Mouse (Mus musculus) intestine, embryonic 15.5 days (tissue): ENCODE measurements at regions not wholly inside any gene's neighbourhood (a gene's known extent, or its start where the extent isn't known, plus 50 kb on each side); places are given as distances from the start of the nearest gene placed in this dataset.
"Not testable (repeated sequence)": the region's sequence is repeated elsewhere in the genome, so short reads cannot be mapped to it uniquely, and the experiment has no call there.

Experiments
- ATAC-seq: fragments of 200-750 bp; cut with Nextera tagmentation; 2 replicates; pipeline ENCODE4 v1.8.0; 2017; ENCODE audit warnings: moderate TSS enrichment, moderate library complexity
- H3K27ac ChIP-seq: fragments of 300-500 bp; sonication (generic); 2 replicates; pipeline ENCODE4 v1.5.1; 2015; ENCODE audit warnings: mild to moderate bottlenecking, inconsistent platforms
- H3K27me3 ChIP-seq: fragments of 300-500 bp; sonication (generic); replicated peaks from 2 replicates; pipeline ENCODE4 v1.6.1; 2015; ENCODE audit warnings: inconsistent platforms
- H3K36me3 ChIP-seq: fragments of 300-500 bp; sonication (generic); 2 replicates; pipeline ENCODE4 v1.6.1; 2015; ENCODE audit warnings: inconsistent platforms
- H3K4me1 ChIP-seq: fragments of 300-500 bp; sonication (generic); replicated peaks from 2 replicates; pipeline ENCODE4 v1.6.1; 2015; ENCODE audit warnings: inconsistent platforms
- H3K4me2 ChIP-seq: fragments of 300-500 bp; sonication (generic); replicated peaks from 2 replicates; pipeline ENCODE4 v1.6.1; 2015; ENCODE audit warnings: mild to moderate bottlenecking, inconsistent platforms
- H3K4me3 ChIP-seq: fragments of 300-500 bp; sonication (generic); replicated peaks from 2 replicates; pipeline ENCODE4 v1.5.1; 2015; ENCODE audit warnings: inconsistent platforms
- H3K9ac ChIP-seq: fragments of 300-500 bp; sonication (generic); 2 replicates; pipeline ENCODE4 v1.6.1; 2015; ENCODE audit warnings: inconsistent platforms
- H3K9me3 ChIP-seq: fragments of 300-500 bp; sonication (generic); 2 replicates; pipeline ENCODE4 v1.6.1; 2016; ENCODE audit warnings: inconsistent platforms
- WGBS: fragments of 180-500 bp; shearing (Covaris S2); methylation state at CpG from one replicate; pipeline ENCODE4 v1.1.7; 2015; 5-methylcytosine and 5-hydroxymethylcytosine counted together

- no peak overlapping the region for H3K9ac ChIP-seq
- no peak overlapping the region for H3K4me3 ChIP-seq
- no peak overlapping the region for H3K27ac ChIP-seq
- H3K27me3 ChIP-seq, result no peaks in the 10 kb centered on the region
- 60% methylated on average over 4 of the region's 4 CpGs for WGBS
- H3K9me3 ChIP-seq, result no peaks in the 10 kb centered on the region
- H3K4me1 ChIP-seq, result no peaks in the 10 kb centered on the region
- H3K4me2 ChIP-seq, result no peak overlapping the region
- H3K36me3 ChIP-seq, result no peaks in the 10 kb centered on the region
- peak; percentile 45; the same call in 1 of the 2 replicates for ATAC-seq
Observed at GRCm38 (mm10) chr12:11717633-11718032, 261.8 kb downstream of the Rad51ap2 start.

- Histone ChIP-seq H3K27me3 (no peaks in the 10 kb centered on the region), H3K9me3 (no peaks in the 10 kb centered on the region), H3K4me3 (no peak overlapping the region), H3K4me1 (no peaks in the 10 kb centered on the region), H3K4me2 (no peak overlapping the region), H3K27ac (no peak overlapping the region), H3K36me3 (no peaks in the 10 kb centered on the region), H3K9ac (no peak overlapping the region)
- 78% methylated on average over 2 of the region's 2 CpGs for WGBS
- ATAC-seq, result no peak
Observed at GRCm38 (mm10) chr12:11751471-11751870, 295.6 kb downstream of the Rad51ap2 start.

GRCm38 (mm10) chr12:11754184-11754907 lies 298.5 kb downstream of the Rad51ap2 start:
- Histone ChIP-seq H3K4me1 (no peaks in the 10 kb centered on the region), H3K9me3 (no peaks in the 10 kb centered on the region), H3K27me3 (no peaks in the 10 kb centered on the region), H3K27ac (no peak overlapping the region), H3K4me3 (no peak overlapping the region), H3K36me3 (no peaks in the 10 kb centered on the region), H3K9ac (no peak overlapping the region), H3K4me2 (no peak overlapping the region)
- peak; percentile 85 for ATAC-seq

- no peak for ATAC-seq
- H3K4me1 ChIP-seq, result no peaks in the 10 kb centered on the region
- 88% methylated on average over 2 of the region's 2 CpGs for WGBS
- H3K9ac ChIP-seq, result no peak overlapping the region
- no peak overlapping the region for H3K4me3 ChIP-seq
- H3K27me3 ChIP-seq, result no peaks in the 10 kb centered on the region
- no peak overlapping the region for H3K4me2 ChIP-seq
- H3K9me3 ChIP-seq, result no peaks in the 10 kb centered on the region
- H3K36me3 ChIP-seq, result no peaks in the 10 kb centered on the region
- H3K27ac ChIP-seq, result no peak overlapping the region
Observed at GRCm38 (mm10) chr12:11802326-11802725, 346.4 kb downstream of the Rad51ap2 start.

GRCm38 (mm10) chr12:11803162-11803561 lies 347.3 kb downstream of the Rad51ap2 start:
- Histone ChIP-seq H3K4me1 (no peaks in the 10 kb centered on the region), H3K9ac (no peak overlapping the region), H3K36me3 (no peaks in the 10 kb centered on the region), H3K4me3 (no peak overlapping the region), H3K27ac (no peak overlapping the region), H3K4me2 (no peak overlapping the region), H3K9me3 (no peaks in the 10 kb centered on the region), H3K27me3 (no peaks in the 10 kb centered on the region)
- WGBS, result 91% methylated on average over 1 of the region's 1 CpGs
- no peak for ATAC-seq

- Histone ChIP-seq H3K36me3 (no peaks in the 10 kb centered on the region), H3K9ac (no peak overlapping the region), H3K4me2 (no peak overlapping the region), H3K4me3 (no peak overlapping the region), H3K27me3 (no peaks in the 10 kb centered on the region), H3K9me3 (no peaks in the 10 kb centered on the region), H3K27ac (no peak overlapping the region), H3K4me1 (no peaks in the 10 kb centered on the region)
- ATAC-seq, result no peak
Observed at GRCm38 (mm10) chr12:11829701-11830100, 373.8 kb downstream of the Rad51ap2 start.

GRCm38 (mm10) chr12:11831292-11831691 lies 375.4 kb downstream of the Rad51ap2 start:
- no peaks in the 10 kb centered on the region for H3K9me3 ChIP-seq
- no peak overlapping the region for H3K4me3 ChIP-seq
- 56% methylated on average over 5 of the region's 5 CpGs for WGBS
- no peak overlapping the region for H3K27ac ChIP-seq
- no peaks in the 10 kb centered on the region for H3K4me1 ChIP-seq
- H3K36me3 ChIP-seq, result no peaks in the 10 kb centered on the region
- H3K9ac ChIP-seq, result no peak overlapping the region
- no peak overlapping the region for H3K4me2 ChIP-seq
- H3K27me3 ChIP-seq, result no peaks in the 10 kb centered on the region
- ATAC-seq, result no peak

GRCm38 (mm10) chr12:11837819-11838472 lies 382.1 kb downstream of the Rad51ap2 start:
- H3K9ac ChIP-seq, result no peak overlapping the region

GRCm38 (mm10) chr12:11851034-11851433 lies 395.2 kb downstream of the Rad51ap2 start:
- H3K27me3 ChIP-seq, result no peaks in the 10 kb centered on the region
- H3K27ac ChIP-seq, result no peak overlapping the region
- WGBS, result 53% methylated on average over 3 of the region's 3 CpGs
- H3K4me1 ChIP-seq, result no peaks in the 10 kb centered on the region
- no peak for ATAC-seq
- no peaks in the 10 kb centered on the region for H3K9me3 ChIP-seq
- no peaks in the 10 kb centered on the region for H3K36me3 ChIP-seq
- no peak overlapping the region for H3K4me3 ChIP-seq
- H3K4me2 ChIP-seq, result no peak overlapping the region
- H3K9ac ChIP-seq, result no peak overlapping the region

More at GRCm38 (mm10) chr12:11837819-11838472, 382.1 kb downstream of the Rad51ap2 start:
- H3K4me1 ChIP-seq, result no peaks in the 10 kb centered on the region
- H3K9me3 ChIP-seq, result no peaks in the 10 kb centered on the region
- H3K27me3 ChIP-seq, result no peaks in the 10 kb centered on the region
- ATAC-seq, result no peak
- H3K27ac ChIP-seq, result no peak overlapping the region
- no peaks in the 10 kb centered on the region for H3K36me3 ChIP-seq
- WGBS, result 47% methylated on average over 3 of the region's 3 CpGs
- no peak overlapping the region for H3K4me3 ChIP-seq
- H3K4me2 ChIP-seq, result no peak overlapping the region

GRCm38 (mm10) chr12:11881809-11882208 lies 380.1 kb upstream of the Fam49a start:
- not testable (repeated sequence) for H3K27ac ChIP-seq, H3K36me3 ChIP-seq, H3K9me3 ChIP-seq, ATAC-seq, H3K4me3 ChIP-seq, H3K27me3 ChIP-seq, H3K9ac ChIP-seq, H3K4me1 ChIP-seq, H3K4me2 ChIP-seq
- 90% methylated on average over 11 of the region's 11 CpGs for WGBS

GRCm38 (mm10) chr12:11887291-11887690 lies 374.6 kb upstream of the Fam49a start:
- ATAC-seq, result no peak

GRCm38 (mm10) chr12:11899031-11899430 lies 362.9 kb upstream of the Fam49a start:
- no peaks in the 10 kb centered on the region for H3K36me3 ChIP-seq
- no peak overlapping the region for H3K4me3 ChIP-seq
- WGBS, result 83% methylated on average over 3 of the region's 3 CpGs
- H3K9ac ChIP-seq, result no peak overlapping the region
- ATAC-seq, result no peak
- no peaks in the 10 kb centered on the region for H3K4me1 ChIP-seq
- H3K4me2 ChIP-seq, result no peak overlapping the region
- no peaks in the 10 kb centered on the region for H3K9me3 ChIP-seq
- no peaks in the 10 kb centered on the region for H3K27me3 ChIP-seq
- H3K27ac ChIP-seq, result no peak overlapping the region

More at GRCm38 (mm10) chr12:11887291-11887690, 374.6 kb upstream of the Fam49a start:
- H3K9ac ChIP-seq, result no peak overlapping the region
- no peaks in the 10 kb centered on the region for H3K4me1 ChIP-seq
- no peaks in the 10 kb centered on the region for H3K27me3 ChIP-seq
- no peaks in the 10 kb centered on the region for H3K9me3 ChIP-seq
- H3K4me2 ChIP-seq, result no peak overlapping the region
- H3K36me3 ChIP-seq, result no peaks in the 10 kb centered on the region
- no peak overlapping the region for H3K27ac ChIP-seq
- H3K4me3 ChIP-seq, result no peak overlapping the region

GRCm38 (mm10) chr12:11906588-11906987 lies 355.4 kb upstream of the Fam49a start:
- Histone ChIP-seq H3K4me3 (no peak overlapping the region), H3K27ac (no peak overlapping the region), H3K36me3 (no peaks in the 10 kb centered on the region), H3K4me1 (no peaks in the 10 kb centered on the region), H3K9me3 (no peaks in the 10 kb centered on the region), H3K27me3 (no peaks in the 10 kb centered on the region), H3K4me2 (no peak overlapping the region), H3K9ac (no peak overlapping the region)
- 83% methylated on average over 4 of the region's 4 CpGs for WGBS
- ATAC-seq, result no peak
